Comparison of ENCODE assay signal across 15 mouse cellular contexts in the genomic region with DNA sequence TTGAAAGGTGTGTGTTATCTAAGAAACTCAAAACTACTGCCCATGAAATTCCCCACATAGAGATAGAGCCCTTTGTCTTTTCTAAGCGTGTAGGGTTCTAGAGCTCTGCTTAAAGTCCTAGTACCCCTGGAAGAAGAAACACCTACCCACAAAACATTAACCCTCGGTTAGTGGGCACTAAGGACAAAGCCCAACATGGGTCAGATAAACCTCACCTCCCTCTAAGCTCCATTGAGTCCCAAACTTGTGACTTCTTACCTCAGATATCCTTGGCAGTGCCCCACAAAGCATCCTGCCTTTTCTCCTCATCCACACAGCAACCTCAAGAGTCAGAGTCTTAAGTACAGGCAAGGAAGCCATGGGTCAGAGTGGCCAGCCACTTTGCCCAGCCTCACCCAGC.
A peak's percentile ranks its signal among the peaks of the same experiment; 100 is the strongest.
DNase-seq lines count a peak whose midpoint lies in the region; ATAC-seq and TF ChIP-seq lines count a peak whose summit lies in the region.
"Had no signal": no experiment of that assay in that cellular context is flagged by ENCODE, and none has a peak within 500 bp of the region (broad histone marks: within the 10 kb centered on the region; RNA-seq: fewer than 3 reads in every experiment).

No protein-coding gene starts in this region.

- no peak for TF ChIP-seq CTCF in midbrain, postnatal 0 days (IDR thresholded peaks at IDR 0.05)

- no peaks in the 10 kb centered on the region for H3K9me3 ChIP-seq in embryonic facial prominence, embryonic 11.5 days (replicated peaks; ENCODE audit: control insufficient read depth, low read length)
- H3K9me3 ChIP-seq in forebrain, embryonic 11.5 days (ENCODE audit: control insufficient read depth, low read length) = no peaks in the 10 kb centered on the region
- no peaks in the 10 kb centered on the region for H3K9me3 ChIP-seq in hindbrain, embryonic 14.5 days (ENCODE audit: control insufficient read depth, low read length)
- H3K9me3 ChIP-seq in midbrain, postnatal 0 days (ENCODE audit: low read length) = no peaks in the 10 kb centered on the region
- H3K9me3 ChIP-seq: heart, embryonic 13.5 days; limb, embryonic 15.5 days; lung, embryonic 15.5 days; stomach, embryonic 15.5 days had no signal

- peak overlapping the region; percentile 52; the same call in 1 of the 2 replicates for H3K27ac ChIP-seq in embryonic facial prominence, embryonic 11.5 days (replicated peaks; ENCODE audit: low read depth, low read length)
- peak overlapping the region; percentile 95 for H3K27ac ChIP-seq in forebrain, embryonic 11.5 days (ENCODE audit: low read depth, low read length)
- H3K27ac ChIP-seq in hindbrain, embryonic 14.5 days = peak overlapping the region; percentile 91
- H3K27ac ChIP-seq in midbrain, postnatal 0 days (ENCODE audit: low read depth, low read length) = peak overlapping the region; percentile 82
- H3K27ac ChIP-seq: limb, embryonic 15.5 days; lung, embryonic 15.5 days; stomach, embryonic 15.5 days had no signal

- DNase-seq in embryonic facial prominence, embryonic 11.5 days (ENCODE audit: low spot score) = no peak
- DNase-seq in forebrain, embryonic 11.5 days (ENCODE audit: low spot score) = no peak
- DNase-seq in hindbrain, embryonic 14.5 days (ENCODE audit: low spot score) = no peak
- DNase-seq in midbrain, postnatal 0 days (ENCODE audit: low spot score) = no peak
- DNase-seq in ovary, postnatal 36 days (ENCODE audit: low spot score) = no peak
- DNase-seq in thymus, postnatal 4 days = no peak
- no peak for DNase-seq in layer of hippocampus, adult 11-12 months (ENCODE audit: low spot score)
- DNase-seq: gastrocnemius, postnatal 36 days; thymus, postnatal 36 days had no signal

- H3K36me3 ChIP-seq in embryonic facial prominence, embryonic 11.5 days (replicated peaks; ENCODE audit: control insufficient read depth, insufficient read depth, low read depth, low read length) = no peaks in the 10 kb centered on the region
- no peaks in the 10 kb centered on the region for H3K36me3 ChIP-seq in forebrain, embryonic 11.5 days (ENCODE audit: control insufficient read depth, insufficient read depth, low read length)
- H3K36me3 ChIP-seq in hindbrain, embryonic 14.5 days (replicated peaks; ENCODE audit: control insufficient read depth, insufficient read depth) = no peaks in the 10 kb centered on the region
- no peaks in the 10 kb centered on the region for H3K36me3 ChIP-seq in midbrain, postnatal 0 days (ENCODE audit: insufficient read depth, low read length)
- H3K36me3 ChIP-seq: heart, embryonic 13.5 days; limb, embryonic 15.5 days; lung, embryonic 15.5 days; stomach, embryonic 15.5 days had no signal

- no peak overlapping the region for H3K4me3 ChIP-seq in embryonic facial prominence, embryonic 11.5 days (ENCODE audit: low read depth, low read length)
- no peak overlapping the region for H3K4me3 ChIP-seq in forebrain, embryonic 11.5 days (ENCODE audit: low read depth, low read length)
- H3K4me3 ChIP-seq in hindbrain, embryonic 14.5 days (replicated peaks; ENCODE audit: low read length) = no peak overlapping the region
- no peak overlapping the region for H3K4me3 ChIP-seq in midbrain, postnatal 0 days (ENCODE audit: low read depth, low read length)
- H3K4me3 ChIP-seq: heart, embryonic 13.5 days; limb, embryonic 15.5 days; lung, embryonic 15.5 days; stomach, embryonic 15.5 days had no signal

- H3K9ac ChIP-seq in embryonic facial prominence, embryonic 11.5 days (replicated peaks; ENCODE audit: low read length) = no peak overlapping the region
- peak overlapping the region; percentile 35; the same call in 1 of the 2 replicates for H3K9ac ChIP-seq in forebrain, embryonic 11.5 days (ENCODE audit: low read length)
- no peak overlapping the region for H3K9ac ChIP-seq in hindbrain, embryonic 14.5 days
- 0 out of 2 replicates have a peak overlapping the region, but pooled peaks have one; percentile 4 for H3K9ac ChIP-seq in midbrain, postnatal 0 days (replicated peaks; ENCODE audit: low read length, poor library complexity, severe bottlenecking)
- H3K9ac ChIP-seq: limb, embryonic 15.5 days; lung, embryonic 15.5 days; stomach, embryonic 15.5 days had no signal

- WGBS in embryonic facial prominence, embryonic 11.5 days = 75% methylated on average over 2 of the region's 2 CpGs
- 68% methylated on average over 2 of the region's 2 CpGs for WGBS in forebrain, embryonic 11.5 days
- 75% methylated on average over 2 of the region's 2 CpGs for WGBS in hindbrain, embryonic 14.5 days
- WGBS in midbrain, postnatal 0 days = 54% methylated on average over 2 of the region's 2 CpGs

- no peaks in the 10 kb centered on the region for H3K4me1 ChIP-seq in embryonic facial prominence, embryonic 11.5 days (ENCODE audit: control insufficient read depth, insufficient read depth, low read length)
- peaks cover 55% of the 10 kb centered on the region for H3K4me1 ChIP-seq in forebrain, embryonic 11.5 days (replicated peaks; ENCODE audit: control insufficient read depth, insufficient read depth, low read length)
- H3K4me1 ChIP-seq in hindbrain, embryonic 14.5 days (replicated peaks; ENCODE audit: control insufficient read depth, insufficient read depth, low read length) = peaks cover 69% of the 10 kb centered on the region
- peaks cover 23% of the 10 kb centered on the region for H3K4me1 ChIP-seq in midbrain, postnatal 0 days (ENCODE audit: insufficient read depth, low read length)

- no peak overlapping the region for H3K4me2 ChIP-seq in embryonic facial prominence, embryonic 11.5 days (ENCODE audit: low read depth, low read length)
- no peak overlapping the region; the same call in 1 of the 2 replicates for H3K4me2 ChIP-seq in forebrain, embryonic 11.5 days (ENCODE audit: low read depth, low read length, severe bottlenecking)
- H3K4me2 ChIP-seq in hindbrain, embryonic 14.5 days (replicated peaks) = peak overlapping the region; percentile 24; the same call in 1 of the 2 replicates
- no peak overlapping the region for H3K4me2 ChIP-seq in midbrain, postnatal 0 days (ENCODE audit: low read depth, low read length, poor library complexity, severe bottlenecking)
- H3K4me2 ChIP-seq: heart, embryonic 13.5 days; limb, embryonic 15.5 days; lung, embryonic 15.5 days; stomach, embryonic 15.5 days had no signal

- no peak for ATAC-seq in embryonic facial prominence, embryonic 11.5 days (replicated peaks; ENCODE audit: insufficient number of reproducible peaks, low FRiP score, low TSS enrichment, low read depth)
- ATAC-seq in forebrain, embryonic 11.5 days (replicated peaks; ENCODE audit: low FRiP score) = no peak
- ATAC-seq in hindbrain, embryonic 14.5 days (ENCODE audit: low FRiP score) = no peak
- ATAC-seq in midbrain, postnatal 0 days (ENCODE audit: low FRiP score) = no peak
- ATAC-seq: Patski had no signal

- H3K27me3 ChIP-seq in embryonic facial prominence, embryonic 11.5 days (ENCODE audit: control insufficient read depth, insufficient read depth, low read length) = no peaks in the 10 kb centered on the region
- no peaks in the 10 kb centered on the region for H3K27me3 ChIP-seq in forebrain, embryonic 11.5 days (ENCODE audit: control insufficient read depth, insufficient read depth, low read length)
- H3K27me3 ChIP-seq in hindbrain, embryonic 14.5 days (ENCODE audit: control insufficient read depth, insufficient read depth, low read length) = no peaks in the 10 kb centered on the region
- H3K27me3 ChIP-seq in midbrain, postnatal 0 days (ENCODE audit: insufficient read depth, low read length) = no peaks in the 10 kb centered on the region
- H3K27me3 ChIP-seq: CH12.LX; limb, embryonic 15.5 days; Patski; stomach, embryonic 15.5 days had no signal

Comparison
In these comparisons a context has a peak if more than half of its experiments do, and no peak if none do; other contexts are left out.
1. H3K9ac ChIP-seq: peak in forebrain, embryonic 11.5 days (single experiment) and midbrain, postnatal 0 days (single experiment); none in embryonic facial prominence, embryonic 11.5 days (single experiment) and hindbrain, embryonic 14.5 days (single experiment).
2. Peak in every context shown above with its lines, with median percentiles within 50 percentile points of each other: H3K27ac ChIP-seq.